Mouse (Mus musculus): ENCODE results near the gene Tgfb1. TPM values are rescaled to one million over a fixed set of nuclear protein-coding genes. Genes with fewer than 3 reads are reported as not detected.

Gene Tgfb1
- polyA plus RNA-seq, 1 experiment = 4,315 TPM

- no peak for TF ChIP-seq GATA1 (IDR thresholded peaks at IDR 0.05; ENCODE audit: borderline replicate concordance, low read length)
- no peak for TF ChIP-seq FLI1 (IDR thresholded peaks at IDR 0.05; ENCODE audit: low read length)
- peaks cover 4% of the 10 kb centered on the region; the same call in 1 of the 2 replicates for H3K9me3 ChIP-seq
- H3K36me3 ChIP-seq (replicated peaks; ENCODE audit: low read length) = peaks cover 28% of the 10 kb centered on the region
- peaks cover 6% of the 10 kb centered on the region for H3K27me3 ChIP-seq (replicated peaks)
- H3K4me3 ChIP-seq (replicated peaks) = peak overlapping the region; percentile 88
- peaks cover 57% of the 10 kb centered on the region for H3K4me1 ChIP-seq
Measured at GRCm38 (mm10) chr7:25674297-25674696, 12.5 kb upstream of the Tgfb1 start.

GRCm38 (mm10) chr7:25674719-25675300 is 12.0 kb upstream of the Tgfb1 start, which contains the start of gene Tmem91:
Tmem91 (minus strand) TSS chr7:25675166.
- Histone ChIP-seq H3K36me3 (replicated peaks; ENCODE audit: low read length) (peaks cover 23% of the 10 kb centered on the region), H3K4me1 (peaks cover 59% of the 10 kb centered on the region), H3K4me3 (replicated peaks) (peak within 1 kb of the TSS; percentile 88), H3K9me3 (peaks cover 4% of the 10 kb centered on the region; the same call in 1 of the 2 replicates), H3K27me3 (replicated peaks) (peaks cover 6% of the 10 kb centered on the region)
- no peak for TF ChIP-seq GATA1 (IDR thresholded peaks at IDR 0.05; ENCODE audit: borderline replicate concordance, low read length)
- no peak for TF ChIP-seq FLI1 (IDR thresholded peaks at IDR 0.05; ENCODE audit: low read length)

- peaks cover 4% of the 10 kb centered on the region; the same call in 1 of the 2 replicates for H3K9me3 ChIP-seq
- peaks cover 17% of the 10 kb centered on the region for H3K36me3 ChIP-seq (replicated peaks; ENCODE audit: low read length)
- H3K4me1 ChIP-seq = peaks cover 65% of the 10 kb centered on the region
- H3K4me3 ChIP-seq (replicated peaks) = peak overlapping the region; percentile 88
- TF ChIP-seq GATA1 (IDR thresholded peaks at IDR 0.05; ENCODE audit: borderline replicate concordance, low read length) (no peak), FLI1 (IDR thresholded peaks at IDR 0.05; ENCODE audit: low read length) (no peak)
- peaks cover 6% of the 10 kb centered on the region for H3K27me3 ChIP-seq (replicated peaks)
Measured at GRCm38 (mm10) chr7:25675405-25675804, 11.4 kb upstream of the Tgfb1 start.

- H3K27me3 ChIP-seq (replicated peaks) = peaks cover 6% of the 10 kb centered on the region
- H3K4me3 ChIP-seq (replicated peaks) = no peak overlapping the region
- peaks cover 4% of the 10 kb centered on the region; the same call in 1 of the 2 replicates for H3K9me3 ChIP-seq
- no peak for TF ChIP-seq FLI1 (IDR thresholded peaks at IDR 0.05; ENCODE audit: low read length)
- no peak for TF ChIP-seq GATA1 (IDR thresholded peaks at IDR 0.05; ENCODE audit: borderline replicate concordance, low read length)
- H3K36me3 ChIP-seq (replicated peaks; ENCODE audit: low read length) = peaks cover 10% of the 10 kb centered on the region
- peaks cover 67% of the 10 kb centered on the region for H3K4me1 ChIP-seq
Measured at GRCm38 (mm10) chr7:25676085-25676781, 10.6 kb upstream of the Tgfb1 start.

- TF ChIP-seq GATA1 (IDR thresholded peaks at IDR 0.05; ENCODE audit: borderline replicate concordance, low read length) (no peak), FLI1 (IDR thresholded peaks at IDR 0.05; ENCODE audit: low read length) (no peak)
- peaks cover 4% of the 10 kb centered on the region; the same call in 1 of the 2 replicates for H3K9me3 ChIP-seq
- no peak overlapping the region for H3K4me3 ChIP-seq (replicated peaks)
- H3K4me1 ChIP-seq = peaks cover 75% of the 10 kb centered on the region
- peaks cover 6% of the 10 kb centered on the region for H3K27me3 ChIP-seq (replicated peaks)
- H3K36me3 ChIP-seq (replicated peaks; ENCODE audit: low read length) = peaks cover 5% of the 10 kb centered on the region
Measured at GRCm38 (mm10) chr7:25677013-25677412, 9.8 kb upstream of the Tgfb1 start.

- no peak for TF ChIP-seq FLI1 (IDR thresholded peaks at IDR 0.05; ENCODE audit: low read length)
- TF ChIP-seq GATA1 (IDR thresholded peaks at IDR 0.05; ENCODE audit: borderline replicate concordance, low read length) = no peak
- H3K4me3 ChIP-seq (replicated peaks) = peak overlapping the region; percentile 95
- H3K27me3 ChIP-seq (replicated peaks) = no peaks in the 10 kb centered on the region
- H3K4me1 ChIP-seq = peaks cover 91% of the 10 kb centered on the region
- H3K36me3 ChIP-seq (replicated peaks; ENCODE audit: low read length) = peaks cover 11% of the 10 kb centered on the region
- H3K9me3 ChIP-seq = no peaks in the 10 kb centered on the region
Measured at GRCm38 (mm10) chr7:25679971-25680370, 6.8 kb upstream of the Tgfb1 start.

GRCm38 (mm10) chr7:25680514-25681258 is 6.1 kb upstream of the Tgfb1 start, which contains the start of gene B9d2:
B9d2 (plus strand) TSS chr7:25680780.
- Histone ChIP-seq H3K9me3 (no peaks in the 10 kb centered on the region), H3K4me1 (peaks cover 91% of the 10 kb centered on the region), H3K36me3 (replicated peaks; ENCODE audit: low read length) (peaks cover 16% of the 10 kb centered on the region), H3K27me3 (replicated peaks) (no peaks in the 10 kb centered on the region), H3K4me3 (replicated peaks) (peak within 1 kb of the TSS; percentile 95)
- peak; percentile 51; the same call in 1 of the 3 replicates for TF ChIP-seq GATA1 (IDR thresholded peaks at IDR 0.05; ENCODE audit: borderline replicate concordance, low read length)
- TF ChIP-seq FLI1 (IDR thresholded peaks at IDR 0.05; ENCODE audit: low read length) = 0 out of 2 replicates have a peak, but pooled peaks have one; percentile 47

- Histone ChIP-seq H3K4me1 (peaks cover 92% of the 10 kb centered on the region), H3K27me3 (replicated peaks) (no peaks in the 10 kb centered on the region), H3K4me3 (replicated peaks) (peak overlapping the region; percentile 95), H3K36me3 (replicated peaks; ENCODE audit: low read length) (peaks cover 25% of the 10 kb centered on the region), H3K9me3 (no peaks in the 10 kb centered on the region)
- TF ChIP-seq GATA1 (IDR thresholded peaks at IDR 0.05; ENCODE audit: borderline replicate concordance, low read length) (no peak), FLI1 (IDR thresholded peaks at IDR 0.05; ENCODE audit: low read length) (no peak)
Measured at GRCm38 (mm10) chr7:25681341-25682231, 5.2 kb upstream of the Tgfb1 start.
